Mouse (Mus musculus) ES-Bruce4 (cell line): ENCODE data around the gene Vwa8.

ENCODE experiments used
- CTCF ChIP-seq: IDR thresholded peaks from one replicate; pipeline ENCODE4 v1.8.1; 2011; ENCODE audit warnings: low read depth, low read length
- EP300 ChIP-seq: IDR thresholded peaks from 2 replicates; pipeline ENCODE4 v1.6.1; 2011; ENCODE audit warnings: low read depth, low read length; ENCODE audit not compliant: insufficient read depth
- POLR2A ChIP-seq: IDR thresholded peaks from one replicate; pipeline ENCODE4 v1.8.1; 2011; ENCODE audit warnings: low read length; ENCODE audit not compliant: insufficient read depth

DNA sequence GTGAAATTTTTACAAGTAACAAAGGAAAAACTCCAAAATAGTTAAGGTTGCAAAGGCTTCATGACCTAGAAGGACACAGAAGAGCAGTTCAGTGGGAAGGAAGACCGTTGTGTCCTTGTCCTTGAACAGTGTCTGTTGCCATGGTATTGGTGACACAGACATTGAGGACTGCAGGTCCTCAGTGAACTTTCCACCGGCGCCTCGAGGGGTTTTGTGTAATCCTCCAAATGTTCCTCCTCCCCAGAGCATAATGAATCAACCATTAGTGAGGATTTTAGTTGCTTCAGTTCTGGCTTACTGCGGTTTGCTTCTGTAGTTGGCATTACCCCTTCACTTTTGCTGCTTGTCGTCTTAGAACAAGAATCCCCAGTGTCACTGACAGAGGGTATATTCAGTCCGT, 172.9 kb downstream of the Vwa8 start:
- TF ChIP-seq CTCF (no peak), POLR2A (no peak), EP300 (no peak)
